Mouse (Mus musculus) ES-E14 (cell line): ENCODE data around the gene 4933416C03Rik. TPM values are rescaled to one million over a fixed set of nuclear protein-coding genes. Genes with fewer than 3 reads are reported as not detected.

Experiments
- DNase-seq: peaks from one replicate; pipeline ENCODE4 v3.0.0-alpha.2; 2013; ENCODE audit warnings: low read depth, low spot score
- H3K27ac ChIP-seq: 2 replicates; pipeline ENCODE4 v1.5.1; 2012; ENCODE audit warnings: low read depth, mild to moderate bottlenecking, low read length, moderate library complexity, mixed read lengths; ENCODE audit not compliant: poor library complexity, insufficient read depth, severe bottlenecking
- H3K36me3 ChIP-seq: 2 replicates; pipeline ENCODE4 v1.6.1; 2012; ENCODE audit warnings: mild to moderate bottlenecking, low read length, moderate library complexity, mixed read lengths; ENCODE audit not compliant: control insufficient read depth, poor library complexity, insufficient read depth, severe bottlenecking
- H3K4me1 ChIP-seq, 2 experiments: fragments of 150-350 bp in 1 of 2; sonication (generic) in 1 of 2; 2 replicates each; pipeline ENCODE4 v1.6.1; 2012; ENCODE audit warnings: low read length in 2 of 2, mild to moderate bottlenecking in 1 of 2, mixed read lengths in 1 of 2; ENCODE audit not compliant: control insufficient read depth in 2 of 2, insufficient read depth in 2 of 2, poor library complexity in 1 of 2
- H3K4me3 ChIP-seq, 2 experiments: fragments of 150-350 bp in 1 of 2; sonication (generic) in 1 of 2; 2 replicates each; pipeline ENCODE4 v1.5.1; 2012; ENCODE audit warnings: low read length in 2 of 2, low read depth in 1 of 2, mild to moderate bottlenecking in 1 of 2, mixed read lengths in 1 of 2; ENCODE audit not compliant: insufficient read depth in 1 of 2, poor library complexity in 1 of 2, severe bottlenecking in 1 of 2
- H3K9ac ChIP-seq: 2 replicates; pipeline ENCODE4 v1.6.1; 2012; ENCODE audit warnings: low read depth, mild to moderate bottlenecking, low read length, mixed read lengths; ENCODE audit not compliant: poor library complexity, insufficient read depth, severe bottlenecking
- H3K9me3 ChIP-seq: fragments of 150-350 bp; sonication (generic); 2 replicates; pipeline ENCODE4 v1.6.1; 2012; ENCODE audit warnings: low read depth, mild to moderate bottlenecking, low read length; ENCODE audit not compliant: control insufficient read depth, insufficient read depth
- CHD2 ChIP-seq: IDR thresholded peaks from 2 replicates; pipeline ENCODE4 v1.6.1; 2014; ENCODE audit warnings: mild to moderate bottlenecking, low read depth, low read length, inconsistent platforms
- HCFC1 ChIP-seq: IDR thresholded peaks from 2 replicates; pipeline ENCODE4 v1.6.1; 2012; ENCODE audit warnings: low read length, inconsistent platforms, borderline replicate concordance; ENCODE audit not compliant: insufficient read depth
- MAFK ChIP-seq: IDR thresholded peaks from 2 replicates; pipeline ENCODE4 v1.6.1; 2014; ENCODE audit warnings: mild to moderate bottlenecking, low read depth, low read length, inconsistent platforms; ENCODE audit not compliant: insufficient read depth
- ZC3H11A ChIP-seq: IDR thresholded peaks from 2 replicates; pipeline ENCODE4 v1.6.1; 2012; ENCODE audit warnings: low read depth, mild to moderate bottlenecking, inconsistent platforms, low read length, borderline replicate concordance
- ZNF384 ChIP-seq: IDR thresholded peaks from 2 replicates; pipeline ENCODE4 v1.6.1; 2012; ENCODE audit warnings: low read depth, low read length, inconsistent platforms
- in situ Hi-C, 2 experiments: fragments of 600-800 bp; cut with MboI; formaldehyde crosslinking; loops; one replicate each; pipeline ENCODE4 v1.15.1; 2025; ENCODE audit warnings: low sequenced_read_pairs in 2 of 2, inconsistent platforms in 1 of 2; ENCODE audit not compliant: unreplicated experiment in 2 of 2
- total RNA-seq: library from RNA; depleted of rRNA; stranded (reverse); fragments of 300-350 nt; gene quantifications from 2 replicates; pipeline ENCODE4 v1.2.3, GENCODE M21; 2012

The 4933416C03Rik gene
- total RNA-seq, 1 experiment: 0.13 TPM

DNA sequence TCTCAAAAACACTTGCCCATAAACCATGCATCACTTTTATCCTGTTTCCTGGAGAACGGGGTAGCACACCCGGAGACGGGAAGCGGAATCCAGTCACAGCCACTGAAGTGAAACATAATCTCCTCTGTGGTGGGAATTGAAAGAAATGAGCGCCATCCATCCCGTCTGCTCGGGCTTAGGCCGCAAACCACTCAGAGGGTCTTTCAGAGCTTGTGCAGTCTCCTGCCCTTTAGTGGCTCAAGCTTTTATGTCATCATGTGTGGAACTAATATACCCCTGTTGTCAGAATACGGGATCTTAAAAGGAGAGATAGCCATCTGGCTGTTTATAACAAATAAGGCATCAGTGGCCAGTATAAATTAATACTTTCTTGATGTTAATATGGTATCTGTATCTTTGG lies 32.4 kb upstream of the 4933416C03Rik start:
- H3K36me3 ChIP-seq: no peaks in the 10 kb centered on the region
- no peaks in the 10 kb centered on the region for H3K9me3 ChIP-seq
- TF ChIP-seq HCFC1 (no peak), ZC3H11A (no peak), ZNF384 (no peak), MAFK (no peak), CHD2 (no peak)
- H3K4me1 ChIP-seq: no peaks in the 10 kb centered on the region
- H3K9ac ChIP-seq: no peak overlapping the region
- no peak overlapping the region for H3K27ac ChIP-seq
- in situ Hi-C loops: no loop called here
- DNase-seq: no peak
- no peak overlapping the region for H3K4me3 ChIP-seq

DNA sequence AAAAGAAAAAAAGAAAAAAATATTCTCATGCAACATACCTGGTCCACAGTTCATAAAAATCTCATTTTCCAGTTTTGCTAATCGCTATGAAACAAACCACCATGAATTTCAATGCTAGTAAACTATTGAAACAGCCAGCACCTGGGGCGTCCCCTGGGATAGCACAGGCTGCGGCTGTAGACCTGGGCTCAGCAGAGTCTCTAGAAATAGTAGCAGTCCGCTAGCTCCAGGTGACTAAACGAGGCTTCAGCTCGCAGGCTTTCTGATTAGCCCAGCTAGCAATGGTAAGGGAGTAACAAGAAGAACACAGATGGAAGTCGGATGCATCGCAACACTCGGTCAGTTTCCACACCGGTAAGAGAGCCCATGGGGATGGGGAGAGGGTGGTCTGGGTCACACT lies 30.0 kb upstream of the 4933416C03Rik start:
- Histone ChIP-seq H3K9me3 (no peaks in the 10 kb centered on the region), H3K36me3 (no peaks in the 10 kb centered on the region), H3K27ac (no peak overlapping the region), H3K4me3 (no peak overlapping the region), H3K9ac (no peak overlapping the region), H3K4me1 (no peaks in the 10 kb centered on the region)
- in situ Hi-C loops: no loop called here
- TF ChIP-seq MAFK: no peak
- TF ChIP-seq HCFC1: no peak
- TF ChIP-seq CHD2: no peak
- TF ChIP-seq ZNF384: no peak
- TF ChIP-seq ZC3H11A: no peak
- no peak for DNase-seq

DNA sequence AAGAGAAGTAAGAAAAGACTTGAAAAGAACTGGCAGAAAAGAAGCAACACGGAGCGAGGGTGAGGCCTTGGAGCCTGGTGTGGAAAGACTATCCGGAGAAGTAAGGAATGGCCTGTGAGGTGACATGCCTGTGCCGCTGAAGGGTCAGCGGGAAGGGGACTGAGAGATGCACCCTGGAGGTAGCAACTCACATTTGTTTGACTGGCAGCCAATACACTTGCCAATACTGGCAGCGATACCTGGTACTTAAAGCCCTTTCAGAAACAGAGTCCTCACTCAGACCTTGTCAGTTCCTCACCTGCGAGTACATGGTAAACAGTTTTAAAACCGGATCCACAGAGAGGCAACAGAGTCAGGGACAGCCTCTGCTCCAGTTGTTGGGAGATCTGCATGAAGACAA lies 26.5 kb upstream of the 4933416C03Rik start:
- no peak for DNase-seq
- no peak overlapping the region for H3K9ac ChIP-seq
- no peak overlapping the region for H3K4me3 ChIP-seq
- no peak for TF ChIP-seq MAFK
- TF ChIP-seq ZC3H11A: no peak
- no peak for TF ChIP-seq CHD2
- TF ChIP-seq ZNF384: no peak
- TF ChIP-seq HCFC1: no peak
- in situ Hi-C loops: no loop called here
- no peaks in the 10 kb centered on the region for H3K9me3 ChIP-seq
- H3K27ac ChIP-seq: no peak overlapping the region
- no peaks in the 10 kb centered on the region for H3K4me1 ChIP-seq
- no peaks in the 10 kb centered on the region for H3K36me3 ChIP-seq

DNA sequence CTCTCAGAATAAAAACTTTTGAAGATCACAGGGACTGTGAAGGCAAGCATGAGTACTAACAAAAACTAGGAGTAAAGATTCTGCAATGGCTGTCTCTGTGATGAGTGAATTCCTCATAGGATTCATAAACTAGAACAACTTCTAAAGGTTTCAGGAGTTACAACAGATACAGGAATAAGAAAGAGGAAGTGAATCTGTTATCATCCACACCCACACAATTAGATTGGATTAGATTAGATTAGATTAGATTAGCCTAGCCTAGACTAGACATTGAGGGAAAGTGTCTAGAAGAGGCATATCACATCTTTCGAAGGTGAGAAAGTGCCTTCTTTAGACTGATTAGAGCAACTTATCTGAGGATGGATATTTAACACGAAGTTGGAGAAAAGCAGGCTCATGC lies 21.5 kb upstream of the 4933416C03Rik start:
- Histone ChIP-seq H3K9ac (no peak overlapping the region), H3K9me3 (no peaks in the 10 kb centered on the region), H3K36me3 (no peaks in the 10 kb centered on the region)

DNA sequence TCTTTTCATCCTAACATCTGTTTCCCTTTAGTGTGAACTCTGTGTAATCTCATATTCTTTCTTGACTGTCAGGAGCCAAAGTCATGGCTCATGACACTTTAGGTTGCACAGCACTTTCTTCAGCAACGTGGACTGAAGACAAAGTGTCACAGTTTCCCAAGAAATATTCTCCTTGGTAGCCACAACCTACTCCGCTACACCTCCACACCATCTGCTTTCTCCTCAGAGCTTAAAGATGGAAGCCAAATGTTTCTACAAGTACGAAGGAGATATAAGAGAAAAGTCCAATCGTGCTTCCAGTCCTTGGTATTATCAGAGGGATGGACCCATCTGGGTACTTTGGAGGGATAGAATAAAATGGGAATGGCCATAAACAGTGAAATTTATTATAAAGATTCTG lies 18.5 kb upstream of the 4933416C03Rik start:
- DNase-seq: no peak
- H3K4me1 ChIP-seq: no peaks in the 10 kb centered on the region
- in situ Hi-C loops: no loop called here
- H3K9ac ChIP-seq: no peak overlapping the region
- no peak overlapping the region for H3K27ac ChIP-seq
- no peaks in the 10 kb centered on the region for H3K9me3 ChIP-seq
- no peak overlapping the region for H3K4me3 ChIP-seq
- H3K36me3 ChIP-seq: no peaks in the 10 kb centered on the region
- TF ChIP-seq CHD2: no peak
- TF ChIP-seq HCFC1: no peak
- no peak for TF ChIP-seq ZNF384
- TF ChIP-seq MAFK: no peak
- TF ChIP-seq ZC3H11A: no peak

More for the DNA sequence above, 21.5 kb upstream of the 4933416C03Rik start:
- in situ Hi-C loops: no loop called here
- Histone ChIP-seq H3K4me3 (no peak overlapping the region), H3K4me1 (no peaks in the 10 kb centered on the region), H3K27ac (no peak overlapping the region)
- DNase-seq: no peak
- TF ChIP-seq HCFC1: no peak
- no peak for TF ChIP-seq ZC3H11A
- TF ChIP-seq ZNF384: no peak
- TF ChIP-seq CHD2: no peak
- no peak for TF ChIP-seq MAFK
